In genomic region chr17:35134801-35135590, GRCm38 (mm10) we compare ENCODE assay signal across 8 mouse cellular contexts. TPM values are rescaled to one million over a fixed set of nuclear protein-coding genes. Genes with fewer than 3 reads are reported as not detected.
DNase-seq lines count a peak whose midpoint lies in the region; ATAC-seq lines count a peak whose summit lies in the region.

Bag6 (plus strand) TSS chr17:35135178.

- peak; percentile 98 for DNase-seq in NIH3T3 (ENCODE audit: low read depth)
- DNase-seq in cerebellum, postnatal 10 days: peak; percentile 98 to 99
- peak; percentile 90 to 92 for DNase-seq in frontal cortex, postnatal 14 days (ENCODE audit: low spot score in 2 of 2)
- peak; percentile 87 to 98 for DNase-seq in layer of hippocampus, postnatal 25 days (ENCODE audit: extremely low spot score in 1 of 2, low spot score in 1 of 2)
- DNase-seq in lung, postnatal 25 days (ENCODE audit: low spot score): peak; percentile 92
- DNase-seq in retina, embryonic 14.5 days (ENCODE audit: low spot score): peak; percentile 97
- DNase-seq in thymus, postnatal 4 days: peak; percentile 95

- H3K9ac ChIP-seq in hindbrain, embryonic 13.5 days: peak within 1 kb of the TSS; percentile 87

- peak within 1 kb of the TSS; percentile 97 for H3K4me2 ChIP-seq in hindbrain, embryonic 13.5 days

- WGBS in hindbrain, embryonic 13.5 days: under 1% methylated on average over 66 of the region's 66 CpGs

- no peaks in the 10 kb centered on the region for H3K9me3 ChIP-seq in hindbrain, embryonic 13.5 days

- peak within 1 kb of the TSS; percentile 74 for H3K4me3 ChIP-seq in hindbrain, embryonic 13.5 days

- peaks cover 34% of the 10 kb centered on the region for H3K4me1 ChIP-seq in hindbrain, embryonic 13.5 days (replicated peaks)

- ATAC-seq in hindbrain, embryonic 13.5 days (ENCODE audit: low FRiP score): peak; percentile 95

- peak within 1 kb of the TSS; percentile 95 for H3K27ac ChIP-seq in hindbrain, embryonic 13.5 days

- no peaks in the 10 kb centered on the region for H3K27me3 ChIP-seq in hindbrain, embryonic 13.5 days

- peaks cover 24% of the 10 kb centered on the region for H3K36me3 ChIP-seq in hindbrain, embryonic 13.5 days

RNA-seq across cellular contexts. Expression of gene Bag6, which starts in this region (rescaled TPM):
- polyA plus RNA-seq in hindbrain, embryonic 13.5 days (2015; fragmentation: Nextera tagmentation; extraction: Ambion mirVana): 76.5 and 81.9 TPM in 2 replicates
- total RNA-seq in layer of hippocampus, postnatal 25 days (2021): 100 to 1,000 TPM; 290 to 320 TPM

Comparison
In these comparisons a context has a peak if more than half of its experiments do, and no peak if none do; other contexts are left out.
1. Peak in every context shown above with its lines: DNase-seq, ATAC-seq, H3K4me3 ChIP-seq and H3K27ac ChIP-seq.